Mouse (Mus musculus): ENCODE results near the gene Cstf1.

The Cstf1 gene

DNA sequence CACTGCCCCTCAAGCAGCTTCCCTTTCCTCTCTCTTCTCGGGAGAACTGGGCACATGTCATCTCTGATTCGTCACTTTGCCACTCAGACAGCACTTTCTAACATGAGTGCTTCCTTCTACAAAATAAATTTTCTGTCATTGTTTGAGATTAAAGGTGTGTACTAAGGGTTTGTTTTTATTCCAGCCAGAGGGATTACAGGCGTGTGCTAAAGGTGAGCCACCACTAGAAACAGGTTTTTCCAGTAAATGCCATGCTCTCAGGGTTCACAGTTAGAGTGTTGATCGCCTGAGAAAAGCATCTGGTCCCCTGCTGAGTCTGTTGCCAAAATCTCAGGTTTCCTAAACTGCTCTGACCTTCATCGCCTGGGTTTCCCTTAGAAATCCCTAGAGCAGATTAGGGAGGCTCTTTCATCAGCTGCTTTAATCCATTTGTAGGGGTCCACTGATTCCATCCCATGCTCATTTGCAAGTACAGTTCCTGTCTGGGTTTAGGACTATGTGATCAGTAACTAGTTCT, 6.6 kb downstream of the Cstf1 start:
- no peak for DNase-seq

DNA sequence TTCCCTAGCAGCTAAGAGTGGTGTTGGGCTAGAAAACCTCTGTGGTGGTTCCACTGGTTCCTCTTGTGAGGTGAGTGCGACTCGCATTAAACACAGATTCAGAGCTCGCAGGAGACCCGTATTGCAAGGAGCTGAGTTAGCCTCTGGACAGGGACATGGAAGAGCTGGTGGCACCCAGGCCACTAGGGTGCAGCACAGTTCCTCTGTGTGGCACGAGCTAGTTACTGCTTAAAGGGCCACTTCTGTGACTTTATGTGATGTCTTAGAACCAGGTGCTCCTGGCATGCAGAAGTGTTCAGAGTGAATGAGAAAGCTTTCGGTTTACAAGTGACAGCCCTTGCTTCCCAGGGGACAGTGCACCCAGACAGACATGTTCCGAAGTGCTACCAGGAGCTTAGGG, 7.9 kb downstream of the Cstf1 start:
- no peak for DNase-seq

DNA sequence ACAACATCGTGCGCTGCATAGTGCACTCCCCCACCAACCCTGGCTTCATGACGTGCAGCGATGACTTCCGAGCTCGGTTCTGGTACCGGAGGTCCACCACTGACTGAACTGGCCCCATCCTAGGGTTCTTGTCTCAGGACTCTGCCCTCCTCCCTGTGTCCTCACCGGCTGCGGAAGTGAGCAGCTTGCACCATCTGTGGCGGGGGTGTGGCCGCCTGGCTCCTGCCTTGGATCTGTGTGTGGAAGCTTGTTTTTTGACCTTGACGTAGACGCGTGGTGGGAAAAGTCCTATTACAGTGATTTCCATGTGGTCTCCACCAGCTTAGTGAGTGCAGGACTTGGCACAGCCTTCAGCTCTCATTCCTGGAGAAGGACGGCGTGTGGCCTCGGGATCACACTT, 10.0 kb downstream of the Cstf1 start:
- no peak for DNase-seq

DNA sequence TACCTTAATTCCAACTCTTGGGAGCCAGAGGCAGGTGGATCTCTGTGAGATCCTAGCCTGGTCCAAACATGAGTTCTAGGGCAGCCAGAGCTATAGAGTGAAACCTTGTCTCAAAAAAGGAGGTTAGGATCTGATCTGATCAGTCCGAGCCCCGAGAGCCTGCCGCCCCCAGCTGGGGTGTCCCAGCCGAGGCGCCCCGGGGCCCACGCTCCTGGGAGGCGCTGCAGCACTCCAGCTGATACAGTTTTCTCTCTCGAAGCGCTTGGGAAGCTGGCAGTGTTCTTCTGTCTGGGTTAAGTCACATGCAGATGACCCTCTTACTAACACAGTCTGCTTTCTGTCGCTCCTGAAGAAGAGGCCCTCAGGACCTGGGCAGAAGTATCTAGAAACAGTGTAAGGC, 10.9 kb downstream of the Cstf1 start:
- DNase-seq: no peak

DNA sequence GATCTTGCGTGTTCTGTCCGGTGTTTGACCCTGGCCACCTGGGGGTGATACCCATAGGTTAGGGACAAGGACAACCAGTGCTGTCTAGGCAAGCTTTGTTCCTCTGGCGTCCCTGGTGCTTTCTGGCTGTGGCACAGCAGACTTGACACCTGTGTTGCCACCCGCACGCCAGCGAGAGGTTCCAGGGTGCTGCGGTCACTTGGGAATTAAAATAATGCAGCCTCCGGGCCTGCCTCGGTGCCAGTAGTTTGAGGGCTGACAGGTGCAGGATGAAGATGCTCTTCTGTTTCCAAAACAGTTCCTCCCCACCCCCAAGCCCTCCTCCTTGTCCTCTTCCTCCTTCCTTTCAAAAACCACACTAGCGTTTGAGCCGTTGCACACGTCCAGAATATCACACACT, 11.4 kb downstream of the Cstf1 start:
- DNase-seq: no peak

DNA sequence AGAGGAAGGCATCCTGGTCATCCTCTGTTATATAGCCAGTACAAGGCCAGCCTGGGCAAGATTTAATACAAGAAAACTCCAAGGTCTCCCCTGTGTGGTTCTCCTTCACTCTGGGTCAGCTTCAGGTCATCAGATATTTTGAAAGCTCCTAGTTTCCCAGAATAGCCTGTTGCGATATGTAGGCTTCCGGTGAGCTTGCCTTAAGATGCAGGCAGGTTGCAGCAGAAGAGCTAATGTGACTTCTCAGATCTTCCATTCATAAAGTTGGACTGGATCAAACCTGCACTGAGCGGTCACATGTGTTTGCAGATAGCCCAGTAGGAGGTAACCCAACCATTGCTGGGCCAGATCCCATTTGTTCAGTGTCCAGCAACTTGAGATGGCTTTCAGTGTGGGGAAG, 14.2 kb downstream of the Cstf1 start:
- DNase-seq: no peak

DNA sequence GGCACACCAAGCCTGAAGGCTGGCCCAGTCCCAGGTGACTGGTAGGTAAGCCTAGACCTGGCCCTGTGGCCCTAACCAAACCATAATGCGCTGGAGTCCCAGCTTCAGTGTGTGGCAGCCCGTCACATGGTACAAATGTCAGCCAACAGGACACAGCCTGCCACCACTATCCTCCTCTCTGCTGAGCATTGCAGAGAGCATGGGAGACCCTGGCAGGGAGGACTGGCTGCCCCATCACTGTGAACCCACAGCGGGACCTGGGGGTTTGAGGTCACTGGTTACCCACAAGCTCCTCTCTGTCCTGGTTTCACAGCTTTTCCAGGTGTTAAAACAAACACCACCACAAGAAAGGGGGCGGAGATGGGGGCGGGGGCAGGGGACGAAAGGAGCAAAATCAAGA, 19.9 kb downstream of the Cstf1 start:
- DNase-seq: no peak

DNA sequence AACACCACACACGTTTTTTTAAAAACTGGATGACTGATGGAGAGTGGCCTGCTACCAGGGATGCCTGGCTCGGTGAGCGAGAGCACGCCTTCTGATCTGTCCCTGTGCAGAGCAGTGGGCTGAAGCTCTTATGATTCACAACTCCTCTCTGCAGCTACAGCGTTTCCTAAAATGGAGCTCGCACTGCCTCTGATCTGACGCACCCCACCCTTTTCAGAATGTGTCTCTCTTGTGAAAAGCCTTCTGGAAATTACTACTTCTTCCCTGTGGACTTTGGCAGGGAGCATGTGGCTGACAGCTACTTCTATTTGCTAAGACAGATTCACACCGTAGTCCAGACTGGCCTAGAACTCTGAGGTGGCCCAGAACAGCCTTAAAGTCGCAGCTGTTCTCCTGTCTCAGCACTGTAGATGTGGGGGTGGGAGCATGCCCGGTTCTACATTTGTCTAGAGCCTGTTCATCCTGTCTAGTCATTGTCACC, 21.6 kb downstream of the Cstf1 start:
- DNase-seq: no peak

DNA sequence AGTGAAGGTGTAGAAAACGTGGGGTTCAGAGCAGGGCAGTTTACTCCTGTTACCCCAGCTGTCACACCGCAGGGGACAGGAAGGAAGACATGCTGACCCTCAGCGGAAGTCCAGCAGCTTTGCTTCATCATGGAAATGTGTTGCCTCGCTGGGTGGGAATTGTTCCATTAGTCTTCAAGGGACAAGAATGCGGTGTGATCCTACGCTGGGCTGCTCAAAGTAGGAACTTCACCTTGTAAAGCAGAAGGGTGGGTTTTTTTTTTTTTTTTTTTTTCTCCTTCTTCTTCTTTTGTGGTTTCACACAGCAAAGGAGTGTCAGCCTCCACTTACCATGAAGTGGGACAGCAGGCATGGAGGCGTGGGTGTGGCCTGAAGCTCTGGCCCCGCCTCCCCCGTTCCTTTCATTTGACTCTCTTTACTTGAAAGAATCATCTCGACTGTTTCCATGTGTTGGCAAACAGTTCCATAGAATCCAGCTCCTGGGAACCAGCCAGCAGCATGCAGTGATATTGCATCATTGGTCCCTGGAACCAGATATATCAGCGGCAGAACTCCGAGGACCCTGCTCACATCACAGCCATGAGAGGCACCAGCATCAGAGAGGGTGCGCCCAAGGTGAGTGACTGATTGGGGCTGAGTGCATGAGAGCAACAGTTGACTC, 23.0 kb downstream of the Cstf1 start, which contains the start of gene Cass4:
TSS of gene Cass4 (plus strand) at position 404 of the 661 bp plus-strand sequence.
- DNase-seq: no peak

DNA sequence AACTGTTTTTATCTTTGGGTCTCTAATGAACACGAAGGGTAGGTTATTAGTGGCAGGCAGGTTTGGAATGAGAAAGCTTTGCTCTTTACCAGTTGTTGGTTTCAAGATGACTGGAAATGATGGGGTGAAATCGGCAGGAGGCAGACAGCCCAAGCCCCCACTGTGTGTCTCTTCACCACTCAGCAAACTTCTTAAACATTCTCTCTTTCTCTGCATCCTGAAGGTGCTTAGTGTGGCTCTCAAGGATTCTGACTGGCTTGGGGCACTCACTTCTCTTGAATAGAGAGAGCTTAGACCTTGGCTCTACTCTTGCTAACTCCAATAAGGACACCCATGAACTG, 23.5 kb downstream of the Cstf1 start:
- no peak for DNase-seq

DNA sequence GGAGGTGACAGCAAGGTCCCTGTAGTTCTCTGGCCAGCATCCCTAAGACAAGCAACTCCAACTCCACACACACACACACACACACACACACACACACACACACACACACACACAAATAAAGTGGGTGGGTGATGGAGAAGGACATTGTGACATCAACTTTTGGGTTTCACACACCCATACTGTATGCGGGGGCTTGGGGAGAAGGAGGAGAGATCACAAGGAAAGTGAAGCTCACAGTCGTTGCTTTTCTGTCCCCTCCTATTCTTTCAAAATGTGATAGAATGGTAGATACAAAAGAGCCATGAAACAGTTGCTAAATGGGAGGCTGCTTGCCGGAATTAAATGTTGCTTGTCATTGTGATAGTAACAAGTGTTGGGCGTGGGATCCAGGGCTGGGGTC, 24.2 kb downstream of the Cstf1 start:
- DNase-seq: no peak

DNA sequence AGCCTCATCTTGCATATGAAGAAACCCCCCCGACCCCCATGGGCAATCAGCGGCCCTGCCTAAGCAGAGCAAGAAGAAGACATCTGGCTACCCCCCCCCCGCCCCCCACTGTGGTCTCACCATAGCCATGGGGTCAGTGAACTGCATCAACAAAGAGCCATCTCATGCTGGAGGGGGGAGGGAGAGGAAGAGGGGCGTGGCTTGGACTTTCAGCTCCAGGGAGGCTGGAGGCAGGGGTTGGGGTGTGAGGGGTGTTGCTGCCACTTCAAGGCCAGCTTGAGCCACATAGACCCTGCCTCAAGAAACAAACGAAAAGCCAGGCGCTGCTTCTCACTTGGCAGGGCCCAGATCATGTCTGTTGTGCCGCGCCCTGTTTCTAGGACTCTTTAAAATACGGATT, 25.5 kb downstream of the Cstf1 start:
- DNase-seq: no peak

DNA sequence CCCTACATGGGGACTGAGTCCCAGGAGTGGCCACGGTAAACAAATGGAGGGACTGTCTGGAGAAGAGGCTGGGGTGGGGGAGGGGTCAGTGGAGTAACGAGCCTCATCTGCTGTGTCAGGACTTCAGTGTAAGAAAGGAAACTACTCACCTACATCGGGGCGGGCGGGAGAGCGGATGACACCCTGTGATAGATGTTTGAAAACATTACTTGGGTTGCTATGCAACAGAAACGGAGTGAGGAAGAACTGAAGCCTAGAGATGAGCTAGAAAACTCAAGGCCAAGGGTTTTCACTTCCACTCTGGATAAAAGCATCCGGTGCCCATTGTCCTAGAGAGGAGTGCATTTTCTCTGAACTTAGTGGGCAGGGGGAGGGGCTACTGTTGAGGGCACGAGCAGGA, 29.4 kb downstream of the Cstf1 start:
- no peak for DNase-seq

DNA sequence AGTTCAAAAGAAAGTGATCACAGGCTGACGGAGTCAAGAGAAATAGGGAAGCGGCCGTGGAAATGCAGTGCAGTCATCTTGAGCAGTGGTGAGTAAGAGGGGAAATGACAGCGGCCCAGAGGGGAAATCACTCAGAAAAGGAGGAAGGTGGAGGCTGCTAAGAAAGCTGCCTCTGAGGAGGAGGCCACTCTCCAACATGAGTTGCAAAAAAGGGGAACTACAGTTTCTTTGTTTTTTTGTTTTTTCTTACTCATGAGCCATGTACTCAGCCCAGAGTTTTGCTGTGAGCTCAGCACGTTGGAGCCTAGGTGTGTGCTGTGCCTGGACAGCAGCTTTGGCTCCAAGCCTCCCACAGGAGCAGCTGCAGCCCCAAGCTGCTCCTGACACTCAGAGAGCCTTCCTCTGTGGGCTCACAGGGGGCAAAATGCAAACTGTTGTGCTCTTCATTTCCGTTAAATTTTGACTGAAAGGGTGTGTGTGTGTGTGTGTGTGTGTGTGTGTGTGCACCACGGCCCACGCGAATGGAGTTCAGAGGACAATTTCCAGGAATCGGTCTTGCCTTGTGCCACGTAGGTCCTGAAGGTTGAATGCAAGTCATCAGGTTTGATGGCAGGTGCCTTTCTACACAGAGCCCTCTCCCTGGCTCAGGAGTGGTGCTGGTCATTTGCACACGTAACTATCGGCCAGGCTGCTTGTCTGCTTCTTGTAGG, 30.8 kb downstream of the Cstf1 start:
- DNase-seq: no peak

DNA sequence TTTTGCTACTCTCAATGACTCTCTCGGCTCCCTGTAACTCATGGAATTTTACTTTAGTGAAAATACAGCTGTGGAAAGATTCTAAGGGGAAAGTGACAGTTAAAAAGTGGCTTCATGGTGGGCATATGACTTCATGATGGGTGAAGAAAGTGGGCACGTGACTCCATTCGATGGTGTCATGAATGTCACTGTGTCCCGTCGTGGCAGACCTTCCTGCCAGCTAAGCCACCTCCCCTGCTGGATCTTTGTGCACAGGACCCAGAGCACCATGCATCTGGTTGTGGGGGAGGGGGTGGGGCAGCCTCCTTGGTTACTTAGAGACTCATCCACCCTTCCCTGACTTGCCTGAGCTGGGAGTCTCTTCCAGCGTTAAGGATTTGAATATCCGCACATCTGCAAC, 33.8 kb downstream of the Cstf1 start:
- no peak for DNase-seq

DNA sequence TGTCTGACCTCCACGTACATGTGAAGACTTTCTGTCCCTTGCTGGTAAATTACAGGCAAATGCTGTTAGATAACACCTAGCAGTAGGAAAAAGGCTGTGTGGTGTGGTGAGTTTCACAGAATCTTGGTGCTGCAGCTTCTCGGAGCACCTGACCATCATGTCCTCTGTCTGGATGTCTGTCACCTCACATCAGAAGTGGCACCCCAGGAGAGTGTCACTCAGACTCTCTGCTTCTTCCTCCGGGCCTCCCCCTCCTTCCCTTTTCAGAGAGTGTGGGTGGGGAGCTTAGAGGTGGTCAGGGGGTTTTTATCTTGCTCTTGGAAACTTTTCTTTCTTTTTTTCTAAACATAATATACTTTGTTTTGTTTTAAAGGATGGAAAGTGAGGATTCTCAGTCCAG, 34.5 kb downstream of the Cstf1 start:
- no peak for DNase-seq

DNA sequence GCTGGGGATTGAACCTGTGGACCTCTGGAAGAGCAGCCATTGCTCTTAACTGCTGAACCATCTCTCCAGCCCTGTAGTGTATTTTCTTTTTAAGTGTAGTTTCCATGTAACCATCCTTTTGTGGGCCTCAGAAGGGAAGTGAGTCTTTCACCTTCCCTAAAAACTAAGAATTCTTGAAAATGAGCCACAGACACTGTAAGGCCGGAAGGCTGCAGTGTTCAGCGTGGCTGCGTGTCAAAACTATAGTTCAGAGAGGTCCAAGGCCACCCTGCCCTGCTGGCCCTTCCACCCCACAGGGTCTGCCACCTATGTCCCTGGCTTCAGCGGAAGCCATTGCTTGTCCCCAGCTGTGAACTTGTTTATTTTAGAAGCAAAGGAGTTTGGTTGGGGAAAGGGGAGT, 35.7 kb downstream of the Cstf1 start:
- no peak for DNase-seq

DNA sequence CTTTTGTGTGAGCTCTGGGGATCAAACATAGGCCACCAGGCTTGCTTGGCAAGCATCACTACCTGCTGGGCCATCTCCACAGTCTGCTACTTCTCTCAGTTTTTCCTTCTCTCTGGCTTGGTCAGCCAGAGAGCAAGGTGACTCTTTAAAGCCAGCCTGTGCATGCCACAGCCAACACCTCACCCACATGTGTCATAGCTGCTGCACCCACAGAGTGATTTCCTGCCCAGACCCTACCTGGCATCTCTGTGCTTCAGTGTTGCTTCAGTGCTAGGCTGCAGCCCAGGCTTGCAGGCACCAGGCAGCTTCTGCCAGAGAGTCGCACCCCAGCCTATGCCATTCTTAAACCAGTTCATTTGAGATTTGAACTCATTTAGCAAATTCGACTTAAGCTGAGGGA, 37.0 kb downstream of the Cstf1 start:
- DNase-seq: no peak

DNA sequence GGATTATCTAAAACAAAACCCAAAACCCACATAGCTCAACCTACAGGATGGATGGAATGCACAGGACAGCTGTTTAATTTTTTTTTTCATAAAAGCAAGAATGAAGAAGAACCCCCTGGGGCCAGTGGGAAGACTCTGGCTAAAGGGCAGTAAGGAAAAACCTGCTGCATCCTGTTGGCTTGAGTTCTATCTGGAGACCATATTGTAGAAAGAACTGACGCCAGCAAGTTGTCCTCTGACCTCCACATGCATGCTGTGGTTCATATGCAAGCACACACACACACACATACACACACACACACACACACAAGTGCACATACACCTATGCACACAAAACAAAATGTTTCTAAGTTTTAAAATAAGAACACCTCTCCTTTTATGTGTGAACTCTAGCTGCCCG, 40.2 kb downstream of the Cstf1 start:
- no peak for DNase-seq

DNA sequence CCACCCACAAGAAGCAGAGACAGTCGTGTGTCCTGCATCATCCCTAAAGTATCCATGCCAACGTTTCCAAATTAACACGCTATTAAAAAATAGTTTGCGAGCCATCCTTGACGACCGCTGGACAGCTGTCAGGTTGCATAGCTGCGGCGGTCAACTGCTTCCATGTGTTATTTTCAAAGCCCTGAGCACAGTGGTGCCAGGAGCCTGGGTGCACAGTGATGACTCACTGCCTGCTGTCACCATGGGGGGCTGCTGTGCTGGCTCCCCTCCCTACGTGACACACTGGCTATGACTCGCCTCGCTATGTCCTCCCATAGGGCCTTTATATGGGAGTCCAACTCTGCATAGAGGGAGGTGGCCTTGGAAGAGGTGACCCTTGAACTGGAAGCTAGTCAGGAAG, 40.6 kb downstream of the Cstf1 start:
- no peak for DNase-seq

DNA sequence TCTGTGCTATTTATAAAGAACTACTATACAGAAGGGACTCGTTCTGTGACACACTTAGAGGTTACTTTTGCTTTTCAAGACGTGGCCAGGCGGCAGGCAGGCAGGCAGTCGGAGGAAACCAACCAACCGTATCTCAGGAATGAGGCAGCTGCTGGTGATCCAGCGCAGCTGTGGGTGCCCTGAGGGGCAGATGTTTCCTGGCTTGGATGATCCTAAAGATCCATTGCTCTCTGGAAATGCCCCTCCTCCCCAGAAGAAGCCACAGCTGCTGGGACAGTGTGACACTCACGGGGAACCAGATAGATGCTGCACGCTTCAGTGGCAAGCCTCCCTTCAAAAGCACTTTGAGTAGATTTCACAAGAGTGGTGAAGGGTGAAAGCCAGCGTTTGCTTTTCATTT, 42.0 kb downstream of the Cstf1 start:
- no peak for DNase-seq

DNA sequence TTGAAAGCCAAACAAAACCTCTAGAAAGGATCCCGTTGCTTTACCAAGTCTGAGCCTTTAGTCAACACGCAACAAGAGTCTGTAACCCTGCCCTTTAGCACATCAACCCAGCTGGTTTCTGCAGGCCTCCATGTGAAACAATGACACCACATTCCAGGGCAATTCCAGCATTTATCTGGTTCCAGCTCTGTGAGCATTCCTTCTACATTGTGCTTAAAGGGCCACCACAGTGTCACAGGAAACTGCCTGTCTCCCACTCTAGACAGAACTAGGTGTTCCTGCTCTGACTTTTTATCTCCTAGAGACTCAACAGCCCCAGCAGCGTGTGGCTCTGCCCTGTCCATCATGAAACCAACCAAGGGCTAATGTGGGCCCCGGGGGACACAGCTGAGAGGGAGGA, 42.8 kb downstream of the Cstf1 start:
- no peak for DNase-seq

DNA sequence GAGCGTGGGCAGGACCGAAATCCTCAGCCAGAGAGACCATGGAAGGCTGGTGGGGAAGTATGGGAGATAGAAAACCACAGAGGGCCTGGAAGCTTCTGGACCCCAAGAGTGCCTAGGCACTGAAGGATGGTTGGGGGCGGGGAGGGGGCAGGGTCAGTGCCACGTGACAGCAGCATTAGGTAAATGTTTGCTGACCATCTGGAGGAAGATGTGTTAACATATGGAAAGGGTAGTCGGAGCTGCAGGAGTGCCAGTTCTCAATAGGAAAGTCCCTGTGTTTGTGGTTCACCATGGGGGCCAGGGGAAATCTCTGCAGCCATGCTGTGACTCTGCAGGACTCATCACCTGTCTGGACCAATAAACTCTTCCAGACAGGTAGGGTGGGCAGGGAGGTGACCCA, 43.4 kb downstream of the Cstf1 start:
- no peak for DNase-seq

DNA sequence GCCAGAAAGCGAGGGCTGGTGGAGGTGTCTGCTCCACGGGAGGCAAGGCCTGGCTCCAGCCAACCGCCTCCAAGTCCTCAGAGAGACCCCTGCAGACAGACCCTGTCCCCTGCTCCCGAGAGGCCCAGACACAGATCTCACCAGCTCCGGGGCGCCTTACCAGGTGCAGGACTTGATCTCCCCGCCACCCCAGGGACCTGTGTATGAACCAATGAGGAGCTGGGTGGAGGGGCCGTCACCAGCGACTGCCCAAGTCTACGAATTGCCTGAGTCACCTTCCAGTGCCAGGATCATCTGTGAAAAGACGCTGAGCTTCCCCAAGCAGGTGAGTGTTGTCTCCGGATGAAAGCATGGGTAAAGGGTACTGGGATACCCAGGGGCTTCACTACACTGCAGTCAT, 45.7 kb downstream of the Cstf1 start:
- no peak for DNase-seq

DNA sequence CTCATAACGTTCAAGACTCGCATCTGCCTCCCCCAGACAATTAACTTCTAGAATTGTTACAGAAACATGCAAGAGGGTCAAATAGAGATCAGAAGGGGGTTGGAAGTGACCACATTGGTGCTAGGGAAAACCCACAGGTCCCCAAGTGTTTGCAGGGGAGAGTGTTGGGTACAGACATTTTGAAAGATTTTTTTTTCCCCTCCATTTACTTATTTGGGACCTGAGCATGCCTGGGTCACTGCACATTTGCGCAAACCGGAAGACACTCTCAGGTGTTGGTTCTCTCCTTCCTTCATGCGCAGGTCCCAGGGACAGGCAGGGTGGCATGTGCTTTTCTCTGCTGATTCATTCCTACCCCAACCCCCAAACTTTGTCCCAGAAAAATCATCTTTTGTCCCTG, 46.4 kb downstream of the Cstf1 start:
- DNase-seq: no peak

Measured in cerebellum, adult 11-12 months (tissue).